Mouse (Mus musculus): Measurements from ENCODE around the gene C730034F03Rik. TPM values are rescaled to one million over a fixed set of nuclear protein-coding genes. Genes with fewer than 3 reads are reported as not detected.
A peak's percentile ranks its signal among the peaks of the same experiment; 100 is the strongest.

The C730034F03Rik gene
- polyA plus RNA-seq, 1 experiment from 2014 or later = 1.9 TPM

DNA sequence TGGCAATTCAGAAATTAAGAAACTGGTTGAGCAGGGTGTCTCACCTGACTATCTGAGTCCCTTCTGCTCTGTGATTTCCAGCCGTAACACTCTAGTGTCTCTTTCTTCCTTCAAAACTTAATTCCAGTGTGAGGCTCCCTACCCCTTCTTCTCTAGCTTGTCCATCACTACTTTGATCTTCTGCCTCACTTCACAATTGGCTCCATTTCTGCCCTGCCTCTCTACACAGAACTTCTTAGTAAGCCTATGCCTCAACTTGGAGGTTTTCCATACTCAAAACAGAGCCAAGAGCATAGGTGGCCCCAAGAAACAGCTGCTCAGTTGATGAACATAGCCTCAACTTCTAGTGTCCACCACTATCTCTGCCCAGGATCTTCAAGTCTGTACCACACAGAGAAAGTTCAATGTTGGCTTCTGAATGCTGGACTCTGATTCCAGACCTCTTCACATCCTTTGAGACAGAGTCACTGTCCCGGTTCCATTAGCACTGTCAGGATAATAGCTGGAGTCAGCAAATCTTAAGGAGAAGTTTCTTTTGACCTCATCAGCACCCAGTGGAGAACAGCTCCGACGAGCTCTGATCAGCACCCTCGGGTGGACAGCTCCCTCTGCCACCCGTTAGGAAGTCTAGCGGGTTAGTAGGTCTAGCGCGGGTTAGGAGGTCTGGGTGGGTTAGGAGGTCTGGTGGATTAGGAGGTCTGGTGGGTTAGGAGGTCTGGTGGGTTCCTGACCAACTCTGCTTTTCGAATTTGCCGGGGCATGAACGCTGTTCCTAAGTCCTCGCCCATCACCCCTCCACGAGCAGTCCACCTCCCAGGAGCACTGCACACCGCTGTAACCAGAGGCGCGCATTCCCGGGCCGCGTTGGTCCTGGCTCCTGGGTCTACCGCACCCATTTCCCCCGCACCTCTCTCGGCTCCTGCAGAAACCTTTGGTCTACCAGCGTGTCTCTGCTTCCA lies 23.8 kb downstream of the C730034F03Rik start:
- peak; percentile 82 for DNase-seq (ENCODE audit: low spot score, missing footprints)
- H3K4me2 ChIP-seq = peak overlapping the region; percentile 78
- peak; percentile 59 for ATAC-seq (ENCODE audit: low FRiP score)
- H3K27ac ChIP-seq (ENCODE audit: low read depth, low read length) = no peak overlapping the region
- H3K27me3 ChIP-seq (ENCODE audit: control insufficient read depth, insufficient read depth, low read length) = 0 out of 2 replicates have a peak, but pooled peaks cover 5% of the 10 kb centered on the region
- H3K36me3 ChIP-seq (ENCODE audit: control insufficient read depth, insufficient read depth, low read length) = peaks cover 16% of the 10 kb centered on the region; the same call in 1 of the 2 replicates
- WGBS = 4% methylated on average over 24 of the region's 24 CpGs
- no peaks in the 10 kb centered on the region for H3K9me3 ChIP-seq (ENCODE audit: control insufficient read depth, low read length)
- peaks cover 11% of the 10 kb centered on the region for H3K4me1 ChIP-seq (ENCODE audit: control insufficient read depth, insufficient read depth, low read length)
- H3K4me3 ChIP-seq (ENCODE audit: low read depth, low read length) = peak overlapping the region; percentile 84
- peak overlapping the region; percentile 84 for H3K9ac ChIP-seq (ENCODE audit: low read length)

GRCm38 (mm10) chr15:89453865-89454478 lies 24.6 kb downstream of the C730034F03Rik start, which contains the start of gene Mapk8ip2:
TSS of gene Mapk8ip2 (plus strand) at chr15:89453913.
- peak within 1 kb of the TSS; percentile 84 for H3K9ac ChIP-seq (ENCODE audit: low read length)
- H3K4me2 ChIP-seq = peak within 1 kb of the TSS; percentile 78
- DNase-seq (ENCODE audit: low spot score, missing footprints) (peak; percentile 97), ATAC-seq (ENCODE audit: low FRiP score) (peak; percentile 84)
- H3K9me3 ChIP-seq (ENCODE audit: control insufficient read depth, low read length) = no peaks in the 10 kb centered on the region
- H3K4me1 ChIP-seq (ENCODE audit: control insufficient read depth, insufficient read depth, low read length) = peaks cover 11% of the 10 kb centered on the region
- WGBS = under 1% methylated on average over 53 of the region's 53 CpGs
- H3K4me3 ChIP-seq (ENCODE audit: low read depth, low read length) = peak within 1 kb of the TSS; percentile 84
- H3K27ac ChIP-seq (ENCODE audit: low read depth, low read length) = peak within 1 kb of the TSS; percentile 54
- H3K36me3 ChIP-seq (ENCODE audit: control insufficient read depth, insufficient read depth, low read length) = peaks cover 16% of the 10 kb centered on the region; the same call in 1 of the 2 replicates
- 0 out of 2 replicates have a peak, but pooled peaks cover 5% of the 10 kb centered on the region for H3K27me3 ChIP-seq (ENCODE audit: control insufficient read depth, insufficient read depth, low read length)

DNA sequence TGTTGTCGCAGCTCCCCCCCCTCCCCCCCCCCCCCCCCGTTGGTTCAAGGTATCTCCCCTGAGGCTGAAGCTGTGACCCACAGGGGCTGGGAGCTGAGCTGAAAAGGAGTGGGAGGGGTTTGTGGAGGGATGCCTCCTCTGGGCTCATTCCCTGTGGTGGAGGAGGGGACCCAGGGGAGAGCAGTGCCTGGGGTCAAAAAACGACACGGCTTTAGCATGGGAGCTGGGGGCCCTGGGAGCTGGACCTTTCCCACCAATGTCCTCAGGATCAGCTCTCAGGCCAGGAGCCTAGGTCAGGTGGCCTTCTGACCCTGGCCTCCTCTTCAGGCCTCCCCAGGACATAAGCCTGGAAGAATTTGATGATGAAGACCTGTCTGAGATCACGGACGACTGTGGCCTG lies 25.5 kb downstream of the C730034F03Rik start:
- peak overlapping the region; percentile 84 for H3K4me3 ChIP-seq (ENCODE audit: low read depth, low read length)
- 6% methylated on average over 5 of the region's 6 CpGs for WGBS
- H3K36me3 ChIP-seq (ENCODE audit: control insufficient read depth, insufficient read depth, low read length) = peaks cover 16% of the 10 kb centered on the region; the same call in 1 of the 2 replicates
- ATAC-seq (ENCODE audit: low FRiP score) (peak; percentile 43), DNase-seq (ENCODE audit: low spot score, missing footprints) (no peak)
- peak overlapping the region; percentile 84 for H3K9ac ChIP-seq (ENCODE audit: low read length)
- peaks cover 11% of the 10 kb centered on the region for H3K4me1 ChIP-seq (ENCODE audit: control insufficient read depth, insufficient read depth, low read length)
- no peak overlapping the region for H3K27ac ChIP-seq (ENCODE audit: low read depth, low read length)
- 0 out of 2 replicates have a peak, but pooled peaks cover 5% of the 10 kb centered on the region for H3K27me3 ChIP-seq (ENCODE audit: control insufficient read depth, insufficient read depth, low read length)
- H3K4me2 ChIP-seq = peak overlapping the region; percentile 78
- no peaks in the 10 kb centered on the region for H3K9me3 ChIP-seq (ENCODE audit: control insufficient read depth, low read length)

DNA sequence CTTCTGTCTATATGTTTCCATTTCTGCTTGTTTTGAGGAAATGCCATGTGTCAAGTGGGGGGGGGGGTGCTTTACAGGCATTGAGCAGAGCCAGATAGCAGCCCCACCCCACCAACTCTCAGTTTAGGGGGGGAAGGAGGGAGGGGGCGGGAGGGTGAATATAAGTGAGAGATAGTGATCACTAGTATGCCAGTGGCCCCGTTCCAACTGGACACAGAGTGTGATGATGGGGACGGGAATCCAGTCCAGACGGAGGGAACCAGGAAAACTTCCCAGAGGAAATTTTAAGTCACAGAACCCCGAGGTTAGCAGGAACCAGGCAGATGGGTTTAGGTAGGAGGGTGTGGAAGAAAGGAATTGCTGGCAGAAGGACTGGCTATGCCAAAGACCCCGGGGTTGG lies 26.3 kb downstream of the C730034F03Rik start:
- peaks cover 20% of the 10 kb centered on the region; the same call in 1 of the 2 replicates for H3K36me3 ChIP-seq (ENCODE audit: control insufficient read depth, insufficient read depth, low read length)
- no peak overlapping the region for H3K9ac ChIP-seq (ENCODE audit: low read length)
- no peak overlapping the region for H3K4me3 ChIP-seq (ENCODE audit: low read depth, low read length)
- DNase-seq (ENCODE audit: low spot score, missing footprints) = no peak
- WGBS = 80% methylated on average over 6 of the region's 6 CpGs
- 0 out of 2 replicates have a peak, but pooled peaks cover 5% of the 10 kb centered on the region for H3K27me3 ChIP-seq (ENCODE audit: control insufficient read depth, insufficient read depth, low read length)
- H3K4me1 ChIP-seq (ENCODE audit: control insufficient read depth, insufficient read depth, low read length) = peaks cover 11% of the 10 kb centered on the region
- H3K9me3 ChIP-seq (ENCODE audit: control insufficient read depth, low read length) = no peaks in the 10 kb centered on the region
- no peak for ATAC-seq (ENCODE audit: low FRiP score)
- H3K27ac ChIP-seq (ENCODE audit: low read depth, low read length) = no peak overlapping the region
- peak overlapping the region; percentile 78 for H3K4me2 ChIP-seq

GRCm38 (mm10) chr15:89458942-89459341 lies 29.6 kb downstream of the C730034F03Rik start:
- Histone ChIP-seq H3K27me3 (ENCODE audit: control insufficient read depth, insufficient read depth, low read length) (no peaks in the 10 kb centered on the region), H3K27ac (ENCODE audit: low read depth, low read length) (no peak overlapping the region), H3K4me3 (ENCODE audit: low read depth, low read length) (no peak overlapping the region), H3K9me3 (ENCODE audit: control insufficient read depth, low read length) (no peaks in the 10 kb centered on the region), H3K36me3 (ENCODE audit: control insufficient read depth, insufficient read depth, low read length) (peaks cover 22% of the 10 kb centered on the region; the same call in 1 of the 2 replicates), H3K4me1 (ENCODE audit: control insufficient read depth, insufficient read depth, low read length) (peaks cover 9% of the 10 kb centered on the region), H3K4me2 (no peak overlapping the region), H3K9ac (ENCODE audit: low read length) (no peak overlapping the region)
- 96% methylated on average over 15 of the region's 15 CpGs for WGBS
- ATAC-seq (ENCODE audit: low FRiP score) (no peak), DNase-seq (ENCODE audit: low spot score, missing footprints) (no peak)

DNA sequence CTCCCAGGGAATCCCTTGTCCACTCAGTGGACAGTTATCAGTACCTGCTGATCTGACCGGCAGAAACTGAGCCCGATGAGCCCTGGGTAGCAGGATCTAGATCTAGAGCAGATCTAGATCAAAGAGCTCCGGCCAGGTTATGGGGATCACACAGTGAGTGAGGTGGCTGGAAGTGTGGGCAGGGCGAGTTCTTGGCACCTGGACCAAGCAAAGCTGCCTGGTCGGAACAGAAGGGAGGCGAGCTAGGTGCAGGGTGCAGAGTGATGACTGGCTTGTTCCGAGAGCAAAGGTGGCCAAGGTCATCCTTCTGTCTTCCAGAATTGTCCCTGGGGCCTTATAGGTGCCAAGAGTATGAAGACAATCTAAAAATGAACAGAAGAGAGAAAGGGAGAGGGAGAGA lies 30.4 kb downstream of the C730034F03Rik start:
- H3K9me3 ChIP-seq (ENCODE audit: control insufficient read depth, low read length) = no peaks in the 10 kb centered on the region
- H3K4me1 ChIP-seq (ENCODE audit: control insufficient read depth, insufficient read depth, low read length) = peaks cover 6% of the 10 kb centered on the region
- H3K27ac ChIP-seq (ENCODE audit: low read depth, low read length) = no peak overlapping the region
- 93% methylated on average over 7 of the region's 7 CpGs for WGBS
- no peak overlapping the region for H3K4me2 ChIP-seq
- H3K27me3 ChIP-seq (ENCODE audit: control insufficient read depth, insufficient read depth, low read length) = no peaks in the 10 kb centered on the region
- no peak overlapping the region for H3K4me3 ChIP-seq (ENCODE audit: low read depth, low read length)
- peaks cover 22% of the 10 kb centered on the region; the same call in 1 of the 2 replicates for H3K36me3 ChIP-seq (ENCODE audit: control insufficient read depth, insufficient read depth, low read length)
- no peak for DNase-seq (ENCODE audit: low spot score, missing footprints)
- no peak for ATAC-seq (ENCODE audit: low FRiP score)
- H3K9ac ChIP-seq (ENCODE audit: low read length) = no peak overlapping the region

DNA sequence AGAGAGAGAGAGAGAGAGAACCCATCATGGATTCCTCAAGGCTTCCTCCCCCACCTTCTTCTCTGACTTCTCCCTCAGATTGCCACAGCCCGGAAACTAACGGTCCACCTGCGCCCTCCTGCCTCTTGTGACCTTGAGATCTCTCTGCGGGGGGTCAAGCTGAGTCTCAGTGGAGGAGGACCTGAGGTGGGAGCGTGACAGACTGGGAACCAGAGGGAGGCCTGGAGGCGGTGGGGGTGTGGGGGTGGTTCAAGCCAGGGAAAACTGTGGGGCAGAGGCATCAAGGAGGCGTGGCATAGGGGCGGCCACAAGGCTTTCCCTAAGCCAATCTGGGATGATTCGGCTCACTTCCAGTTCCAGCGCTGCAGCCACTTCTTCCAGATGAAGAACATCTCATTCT lies 30.9 kb downstream of the C730034F03Rik start:
- no peak overlapping the region for H3K4me2 ChIP-seq
- H3K9ac ChIP-seq (ENCODE audit: low read length) = no peak overlapping the region
- WGBS = 76% methylated on average over 10 of the region's 10 CpGs
- H3K4me3 ChIP-seq (ENCODE audit: low read depth, low read length) = no peak overlapping the region
- peaks cover 22% of the 10 kb centered on the region; the same call in 1 of the 2 replicates for H3K36me3 ChIP-seq (ENCODE audit: control insufficient read depth, insufficient read depth, low read length)
- H3K4me1 ChIP-seq (ENCODE audit: control insufficient read depth, insufficient read depth, low read length) = peaks cover 2% of the 10 kb centered on the region; the same call in 1 of the 2 replicates
- H3K27ac ChIP-seq (ENCODE audit: low read depth, low read length) = no peak overlapping the region
- no peaks in the 10 kb centered on the region for H3K27me3 ChIP-seq (ENCODE audit: control insufficient read depth, insufficient read depth, low read length)
- DNase-seq (ENCODE audit: low spot score, missing footprints) (no peak), ATAC-seq (ENCODE audit: low FRiP score) (no peak)
- no peaks in the 10 kb centered on the region for H3K9me3 ChIP-seq (ENCODE audit: control insufficient read depth, low read length)

- no peak overlapping the region for H3K4me3 ChIP-seq (ENCODE audit: low read depth, low read length)
- no peak overlapping the region for H3K4me2 ChIP-seq
These were observed 31.9 kb downstream of the C730034F03Rik start for GRCm38 (mm10) chr15:89461321-89461720.

More at GRCm38 (mm10) chr15:89461321-89461720, 31.9 kb downstream of the C730034F03Rik start:
- H3K27ac ChIP-seq (ENCODE audit: low read depth, low read length) = no peak overlapping the region
- H3K27me3 ChIP-seq (ENCODE audit: control insufficient read depth, insufficient read depth, low read length) = no peaks in the 10 kb centered on the region
- ATAC-seq (ENCODE audit: low FRiP score) = no peak
- H3K9me3 ChIP-seq (ENCODE audit: control insufficient read depth, low read length) = no peaks in the 10 kb centered on the region
- no peaks in the 10 kb centered on the region for H3K4me1 ChIP-seq (ENCODE audit: control insufficient read depth, insufficient read depth, low read length)
- WGBS = 85% methylated on average over 15 of the region's 15 CpGs
- H3K36me3 ChIP-seq (ENCODE audit: control insufficient read depth, insufficient read depth, low read length) = peaks cover 22% of the 10 kb centered on the region; the same call in 1 of the 2 replicates
- no peak overlapping the region for H3K9ac ChIP-seq (ENCODE audit: low read length)
- DNase-seq (ENCODE audit: low spot score, missing footprints) = no peak

Data from midbrain, embryonic 11.5 days (tissue).